Comparison of ENCODE assay signal across 8 mouse cellular contexts in genomic region chr2:30743976-30744620, GRCm38 (mm10). TPM values are rescaled to one million over a fixed set of nuclear protein-coding genes. Genes with fewer than 3 reads are reported as not detected.
DNase-seq lines count a peak whose midpoint lies in the region; ATAC-seq and TF ChIP-seq lines count a peak whose summit lies in the region.

No protein-coding gene starts in this region.

- peak; percentile 92 for ATAC-seq in forebrain, embryonic 14.5 days
- peak; percentile 77 for ATAC-seq in hindbrain, embryonic 12.5 days (ENCODE audit: low FRiP score)
- peak; percentile 36; the same call in 1 of the 2 replicates for ATAC-seq in limb, embryonic 13.5 days (ENCODE audit: low FRiP score, low read depth)
- no peak for ATAC-seq in granulocyte monocyte progenitor cell, adult 5-6 weeks (replicated peaks; ENCODE audit: poor library complexity, severe bottlenecking)

- no peak for TF ChIP-seq CTCF in thymus, adult 2 months (IDR thresholded peaks at IDR 0.05; ENCODE audit: borderline replicate concordance, control insufficient read depth, extremely low read depth, insufficient read depth, low read length, poor library complexity)

- H3K36me3 ChIP-seq in thymus, adult 2 months (ENCODE audit: control insufficient read depth, insufficient read depth, low read length) = no peaks in the 10 kb centered on the region
- no peaks in the 10 kb centered on the region for H3K36me3 ChIP-seq in forebrain, embryonic 14.5 days (ENCODE audit: control insufficient read depth, insufficient read depth, low read length)
- H3K36me3 ChIP-seq in hindbrain, embryonic 12.5 days = no peaks in the 10 kb centered on the region
- no peaks in the 10 kb centered on the region for H3K36me3 ChIP-seq in limb, embryonic 13.5 days

- 0 out of 2 replicates have a peak overlapping the region, but pooled peaks have one; percentile 31 for H3K27ac ChIP-seq in thymus, adult 2 months (ENCODE audit: control insufficient read depth, insufficient read depth, low read length)
- peak overlapping the region; percentile 94 for H3K27ac ChIP-seq in forebrain, embryonic 14.5 days (ENCODE audit: low read depth, low read length)
- H3K27ac ChIP-seq in hindbrain, embryonic 12.5 days = peak overlapping the region; percentile 89
- H3K27ac ChIP-seq in limb, embryonic 13.5 days = peak overlapping the region; percentile 91

- no peak for DNase-seq in thymus, adult 2 months
- DNase-seq in thymus, postnatal 0 days (ENCODE audit: low spot score) = no peak
- DNase-seq in forebrain, embryonic 14.5 days (ENCODE audit: low spot score) = peak; percentile 87
- DNase-seq in ovary, adult 18-20 months (ENCODE audit: low spot score) = peak; percentile 55
- no peak for DNase-seq in urinary bladder, adult 18-20 months (ENCODE audit: low spot score in 2 of 2)

- no peaks in the 10 kb centered on the region for H3K27me3 ChIP-seq in thymus, adult 2 months (ENCODE audit: control insufficient read depth, insufficient read depth, low read length)
- no peaks in the 10 kb centered on the region for H3K27me3 ChIP-seq in forebrain, embryonic 14.5 days (replicated peaks; ENCODE audit: control insufficient read depth, insufficient read depth, low read length)
- H3K27me3 ChIP-seq in hindbrain, embryonic 12.5 days = no peaks in the 10 kb centered on the region
- no peaks in the 10 kb centered on the region for H3K27me3 ChIP-seq in limb, embryonic 13.5 days

- no peaks in the 10 kb centered on the region for H3K9me3 ChIP-seq in forebrain, embryonic 14.5 days (replicated peaks; ENCODE audit: control insufficient read depth, low read length)
- no peaks in the 10 kb centered on the region for H3K9me3 ChIP-seq in hindbrain, embryonic 12.5 days (replicated peaks)
- no peaks in the 10 kb centered on the region for H3K9me3 ChIP-seq in limb, embryonic 13.5 days

- TF ChIP-seq POLR2A in thymus, adult 2 months (IDR thresholded peaks at IDR 0.05; ENCODE audit: control insufficient read depth, extremely low read depth, insufficient read depth, low read length, poor library complexity) = no peak

- H3K9ac ChIP-seq in forebrain, embryonic 14.5 days (ENCODE audit: low read length) = peak overlapping the region; percentile 46
- H3K9ac ChIP-seq in hindbrain, embryonic 12.5 days = no peak overlapping the region
- peak overlapping the region; percentile 54 for H3K9ac ChIP-seq in limb, embryonic 13.5 days

- 89% methylated on average over 15 of the region's 15 CpGs for WGBS in thymus, adult 2 months
- 1% methylated on average over 15 of the region's 15 CpGs for WGBS in forebrain, embryonic 14.5 days
- WGBS in hindbrain, embryonic 12.5 days = 1% methylated on average over 15 of the region's 15 CpGs
- WGBS in limb, embryonic 13.5 days = 5% methylated on average over 15 of the region's 15 CpGs

- peak overlapping the region; percentile 14; the same call in 1 of the 2 replicates for H3K4me2 ChIP-seq in forebrain, embryonic 14.5 days (ENCODE audit: low read length)
- H3K4me2 ChIP-seq in hindbrain, embryonic 12.5 days (replicated peaks) = peak overlapping the region; percentile 7; the same call in 1 of the 2 replicates
- peak overlapping the region; percentile 51 for H3K4me2 ChIP-seq in limb, embryonic 13.5 days (replicated peaks)

- H3K4me1 ChIP-seq in thymus, adult 2 months (replicated peaks; ENCODE audit: control insufficient read depth, insufficient read depth, low read length) = 0 out of 2 replicates have a peak, but pooled peaks cover 2% of the 10 kb centered on the region
- peaks cover 19% of the 10 kb centered on the region for H3K4me1 ChIP-seq in forebrain, embryonic 14.5 days (ENCODE audit: control insufficient read depth, insufficient read depth, low read length)
- H3K4me1 ChIP-seq in hindbrain, embryonic 12.5 days = peaks cover 26% of the 10 kb centered on the region
- H3K4me1 ChIP-seq in limb, embryonic 13.5 days = peaks cover 18% of the 10 kb centered on the region

- H3K4me3 ChIP-seq in thymus, adult 2 months (ENCODE audit: control insufficient read depth, insufficient read depth, low read length) = no peak overlapping the region
- H3K4me3 ChIP-seq in forebrain, embryonic 14.5 days (ENCODE audit: low read depth, low read length) = no peak overlapping the region
- no peak overlapping the region for H3K4me3 ChIP-seq in hindbrain, embryonic 12.5 days
- no peak overlapping the region for H3K4me3 ChIP-seq in limb, embryonic 13.5 days

RNA-seq across cellular contexts. Expression of gene 1700001O22Rik, which starts 59.4 kb away (rescaled TPM):
- 4.0 and 5.2 TPM in 2 replicates for polyA plus RNA-seq in thymus, adult 2 months (2012; rRNA removed)
- 0.90 and 1.1 TPM in 2 replicates for polyA plus RNA-seq in thymus, postnatal 0 days (2015; fragmentation: Nextera tagmentation; extraction: Ambion mirVana)
- polyA plus RNA-seq in forebrain, embryonic 14.5 days (2014; fragmentation: Nextera tagmentation; extraction: Ambion mirVana) = 2.4 and 2.7 TPM in 2 replicates
- 1.9 and 2.2 TPM in 2 replicates for polyA plus RNA-seq in hindbrain, embryonic 12.5 days (2016; fragmentation: Nextera tagmentation; extraction: Ambion mirVana)
- polyA plus RNA-seq in limb, embryonic 13.5 days (2015; fragmentation: Nextera tagmentation; extraction: Ambion mirVana) = 3.2 and 3.4 TPM in 2 replicates
- total RNA-seq in granulocyte monocyte progenitor cell, adult 5-6 weeks (2014; fragmentation: Nextera tagmentation) = not detected in 2 replicates
- 0.73 TPM in 1 of 2 replicates, not detected in the other for total RNA-seq in granulocyte monocyte progenitor cell, adult 5-6 weeks (2017)

Comparison
In these comparisons a context has a peak if more than half of its experiments do, and no peak if none do; other contexts are left out.
1. DNase-seq: peak in forebrain, embryonic 14.5 days (single experiment) and ovary, adult 18-20 months (single experiment); none in thymus, adult 2 months (single experiment), thymus, postnatal 0 days (single experiment) and urinary bladder, adult 18-20 months (0 of 2).
2. H3K27ac ChIP-seq: peak in every context shown above with its lines; median percentile 94 in forebrain, embryonic 14.5 days; 91 in limb, embryonic 13.5 days; 89 in hindbrain, embryonic 12.5 days; 31 in thymus, adult 2 months.
3. Peak in every context shown above with its lines, with median percentiles within 50 percentile points of each other: H3K4me2 ChIP-seq.